Mouse (Mus musculus) heart, postnatal 25 days (tissue): ENCODE results near the gene Arf3. TPM values are rescaled to one million over a fixed set of nuclear protein-coding genes. Genes with fewer than 3 reads are reported as not detected.
A peak's percentile ranks its signal among the peaks of the same experiment; 100 is the strongest.

Source experiments
- DNase-seq: peaks from one replicate; pipeline ENCODE4 v3.0.0; 2022; ENCODE audit warnings: low spot score
- intact Hi-C: fragments of 180-260 bp; cut with DNase I; formaldehyde crosslinking; loops from one replicate; pipeline ENCODE4 v1.15.1; 2025
- total RNA-seq, 2 experiments: library from RNA; stranded (reverse); gene quantifications; 2 replicates each; pipeline ENCODE4 v1.2.3; 2021

Gene Arf3
- total RNA-seq, 2 experiments from 2014 or later, result 18.5 to 20.8 TPM

GRCm38 (mm10) chr15:98727443-98728321 is 35.3 kb downstream of the Arf3 start, which contains the start of gene Fkbp11:
Fkbp11 (minus strand) TSS chr15:98728198.
- intact Hi-C loops, result no loop called here
- peak; percentile 40 for DNase-seq

GRCm38 (mm10) chr15:98726746-98727145 is 36.3 kb downstream of the Arf3 start:
- intact Hi-C loops, result no loop called here
- DNase-seq, result no peak

- no peak for DNase-seq
- intact Hi-C loops, result no loop called here
Measured at GRCm38 (mm10) chr15:98726079-98726478, 36.9 kb downstream of the Arf3 start.

GRCm38 (mm10) chr15:98724441-98724840 is 38.6 kb downstream of the Arf3 start:
- no peak for DNase-seq
- intact Hi-C loops, result no loop called here

- no peak for DNase-seq
- intact Hi-C loops, result no loop called here
Measured at GRCm38 (mm10) chr15:98722854-98723253, 40.2 kb downstream of the Arf3 start.

- intact Hi-C loops, result no loop called here
- DNase-seq, result no peak
Measured at GRCm38 (mm10) chr15:98722191-98722590, 40.8 kb downstream of the Arf3 start.

GRCm38 (mm10) chr15:98717301-98717700 is 45.7 kb downstream of the Arf3 start:
- no peak for DNase-seq
- intact Hi-C loops, result no loop called here

GRCm38 (mm10) chr15:98714230-98714652 is 48.8 kb downstream of the Arf3 start:
- intact Hi-C loops, result no loop called here

GRCm38 (mm10) chr15:98710442-98710841 is 52.6 kb downstream of the Arf3 start:
- intact Hi-C loops, result no loop called here

More at GRCm38 (mm10) chr15:98714230-98714652, 48.8 kb downstream of the Arf3 start:
- no peak for DNase-seq

GRCm38 (mm10) chr15:98707766-98708372 is 55.1 kb downstream of the Arf3 start, which contains the start of gene Ccdc65:
Ccdc65 (plus strand) TSS chr15:98708207.
- peak; percentile 68 for DNase-seq
- intact Hi-C loops, result loop anchor here (5.0 kb wide), 1 partner anchor 89 kb away; no protein-coding TSS in a partner anchor

More at GRCm38 (mm10) chr15:98710442-98710841, 52.6 kb downstream of the Arf3 start:
- DNase-seq, result no peak

- DNase-seq, result no peak
- intact Hi-C loops, result no loop called here
Measured at GRCm38 (mm10) chr15:98704312-98704711, 58.7 kb downstream of the Arf3 start.

- peak; percentile 68 for DNase-seq
- intact Hi-C loops, result loop anchor here (1.0 to 5.0 kb wide), 2 partner anchors 35 to 117 kb away; no protein-coding TSS in a partner anchor
Measured at GRCm38 (mm10) chr15:98699190-98700105, 63.6 kb downstream of the Arf3 start.

- intact Hi-C loops, result loop anchor here (5.0 kb wide), 1 partner anchor 114 kb away; no protein-coding TSS in a partner anchor
Measured at GRCm38 (mm10) chr15:98696216-98696615, 66.8 kb downstream of the Arf3 start.

GRCm38 (mm10) chr15:98695726-98696125 is 67.3 kb downstream of the Arf3 start:
- intact Hi-C loops, result loop anchor here (5.0 kb wide), 1 partner anchor 113 kb away; no protein-coding TSS in a partner anchor
- no peak for DNase-seq

More at GRCm38 (mm10) chr15:98696216-98696615, 66.8 kb downstream of the Arf3 start:
- no peak for DNase-seq

GRCm38 (mm10) chr15:98692171-98692715 is 70.8 kb downstream of the Arf3 start:
- DNase-seq, result peak; percentile 50
- intact Hi-C loops, result no loop called here

- no peak for DNase-seq
- intact Hi-C loops, result no loop called here
Measured at GRCm38 (mm10) chr15:98691486-98692147, 71.4 kb downstream of the Arf3 start.

GRCm38 (mm10) chr15:98689682-98690081 is 73.3 kb downstream of the Arf3 start:
- no peak for DNase-seq
- intact Hi-C loops, result no loop called here
